Mouse (Mus musculus) spleen, adult 2 months (tissue): Measurements from ENCODE around the gene Slc38a6.

Source experiments
- CTCF ChIP-seq: fragments of 200-500 bp; IDR thresholded peaks from 2 replicates; pipeline ENCODE4 v1.5.1; 2011; ENCODE audit warnings: mild to moderate bottlenecking, inconsistent platforms; ENCODE audit not compliant: insufficient read depth, insufficient read length, insufficient replicate concordance; ENCODE audit errors: extremely low read depth
- POLR2A ChIP-seq: fragments of 200-500 bp; IDR thresholded peaks from 2 replicates; pipeline ENCODE4 v1.6.1; 2011; ENCODE audit warnings: low read depth, low read length, inconsistent platforms

DNA sequence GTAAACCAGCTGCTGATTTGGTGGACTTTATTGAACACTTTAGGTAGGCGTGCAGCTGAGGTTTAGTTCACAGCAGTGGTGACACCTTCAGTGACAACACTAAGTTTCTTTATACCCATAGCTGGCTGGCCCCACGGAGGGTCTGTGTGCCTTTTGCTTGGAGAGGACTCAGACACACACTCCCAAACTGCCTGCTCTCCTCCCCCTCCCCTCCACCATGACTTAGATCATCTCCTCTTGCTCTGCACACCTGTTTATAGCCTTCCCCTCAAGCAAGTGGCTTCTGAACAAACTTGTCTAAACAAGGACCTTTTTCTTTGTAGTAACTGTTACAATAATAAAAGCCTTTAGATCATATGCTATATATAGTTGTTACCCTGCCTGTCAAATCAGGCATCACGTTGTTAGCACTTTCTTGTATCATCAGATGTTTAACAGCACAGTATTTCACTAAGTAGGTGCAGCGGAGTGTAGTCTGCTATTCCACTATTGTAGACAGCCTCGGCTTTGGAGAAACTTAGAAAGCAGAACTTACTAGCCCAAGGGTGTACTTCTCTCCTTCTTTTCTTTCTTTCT, 115.6 kb downstream of the Slc38a6 start:
- TF ChIP-seq CTCF (no peak), POLR2A (no peak)
